Mouse (Mus musculus): Measurements from ENCODE around the gene Fam155a.

- TF ChIP-seq POLR2A (IDR thresholded peaks at IDR 0.05; ENCODE audit: low read depth, low read length) (no peak), CTCF (IDR thresholded peaks at IDR 0.05; ENCODE audit: borderline replicate concordance, insufficient read depth, low read length) (no peak)
These were observed 63.5 kb downstream of the Fam155a start for GRCm38 (mm10) chr8:9707433-9707832.

Data from embryonic fibroblast, embryonic 13.5 days (primary cell).